Mouse (Mus musculus): ENCODE measurements at regions not wholly inside any gene's neighbourhood (a gene's known extent, or its start where the extent isn't known, plus 50 kb on each side); places are given as distances from the start of the nearest gene placed in this dataset.
"Not testable (repeated sequence)": the region's sequence is repeated elsewhere in the genome, so short reads cannot be mapped to it uniquely, and the experiment has no call there.

DNA sequence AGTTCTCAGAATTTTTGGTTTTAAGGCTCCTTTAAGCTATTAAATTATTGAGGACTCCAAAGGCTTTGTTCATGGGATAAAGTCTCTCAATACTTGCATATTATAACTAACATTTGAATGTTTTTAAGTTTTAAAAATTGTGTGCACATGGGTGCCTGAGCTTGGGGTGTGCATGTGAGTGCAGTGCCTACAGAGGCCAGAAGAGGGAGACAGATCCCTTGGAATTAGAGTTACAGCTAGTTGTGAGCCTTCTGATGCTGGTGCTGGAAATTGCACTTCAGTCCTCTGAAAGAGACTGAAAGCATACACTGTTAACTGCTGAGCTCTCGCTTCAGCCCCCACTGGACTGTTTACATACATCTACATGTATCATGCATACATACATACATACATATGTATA lies 100.0 kb upstream of the Tspan5 start:
- H3K36me3 ChIP-seq (ENCODE audit: control insufficient read depth, insufficient read depth, low read length), result no peaks in the 10 kb centered on the region
- no peak for ATAC-seq (ENCODE audit: insufficient read depth, low FRiP score, low TSS enrichment)
- DNase-seq (ENCODE audit: low spot score), result peak; percentile 28
- H3K9ac ChIP-seq (ENCODE audit: low read length), result no peak overlapping the region
- peaks cover 15% of the 10 kb centered on the region; the same call in 1 of the 2 replicates for H3K4me1 ChIP-seq (ENCODE audit: control insufficient read depth, insufficient read depth, low read length)
- H3K4me3 ChIP-seq (ENCODE audit: low read depth, low read length), result no peak overlapping the region
- no peaks in the 10 kb centered on the region for H3K9me3 ChIP-seq (ENCODE audit: control insufficient read depth, low read length)
- H3K27ac ChIP-seq (ENCODE audit: low read depth, low read length), result no peak overlapping the region
- H3K4me2 ChIP-seq (ENCODE audit: low read depth), result no peak overlapping the region
- 93% methylated on average over 1 of the region's 1 CpGs for WGBS
- no peaks in the 10 kb centered on the region for H3K27me3 ChIP-seq (ENCODE audit: control insufficient read depth, insufficient read depth, low read length)

DNA sequence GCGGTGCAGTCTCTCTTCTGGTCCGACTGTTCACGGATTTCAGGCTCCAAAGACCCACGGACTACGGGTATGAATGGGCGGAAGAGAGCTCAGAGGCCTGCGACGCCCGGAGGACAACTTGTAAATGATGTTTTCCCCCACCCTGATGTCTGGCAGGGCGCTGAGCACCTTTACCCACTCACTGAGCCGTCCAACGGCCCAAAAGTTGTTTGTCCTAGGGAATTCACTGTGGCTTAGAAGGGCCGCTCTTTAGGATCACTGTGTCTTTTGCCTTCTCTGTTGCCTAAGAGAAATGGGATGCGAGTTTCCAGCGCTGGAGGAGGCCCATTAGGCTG lies 98.1 kb upstream of the Tspan5 start:
- Histone ChIP-seq H3K4me2 (ENCODE audit: low read depth) (peak overlapping the region; percentile 49), H3K9ac (ENCODE audit: low read length) (peak overlapping the region; percentile 46), H3K4me3 (ENCODE audit: low read depth, low read length) (peak overlapping the region; percentile 18), H3K4me1 (ENCODE audit: control insufficient read depth, insufficient read depth, low read length) (peaks cover 15% of the 10 kb centered on the region; the same call in 1 of the 2 replicates), H3K27ac (ENCODE audit: low read depth, low read length) (no peak overlapping the region), H3K9me3 (ENCODE audit: control insufficient read depth, low read length) (no peaks in the 10 kb centered on the region), H3K27me3 (ENCODE audit: control insufficient read depth, insufficient read depth, low read length) (no peaks in the 10 kb centered on the region), H3K36me3 (ENCODE audit: control insufficient read depth, insufficient read depth, low read length) (no peaks in the 10 kb centered on the region)
- 17% methylated on average over 15 of the region's 15 CpGs for WGBS
- ATAC-seq (ENCODE audit: insufficient read depth, low FRiP score, low TSS enrichment) (no peak), DNase-seq (ENCODE audit: low spot score) (no peak)

DNA sequence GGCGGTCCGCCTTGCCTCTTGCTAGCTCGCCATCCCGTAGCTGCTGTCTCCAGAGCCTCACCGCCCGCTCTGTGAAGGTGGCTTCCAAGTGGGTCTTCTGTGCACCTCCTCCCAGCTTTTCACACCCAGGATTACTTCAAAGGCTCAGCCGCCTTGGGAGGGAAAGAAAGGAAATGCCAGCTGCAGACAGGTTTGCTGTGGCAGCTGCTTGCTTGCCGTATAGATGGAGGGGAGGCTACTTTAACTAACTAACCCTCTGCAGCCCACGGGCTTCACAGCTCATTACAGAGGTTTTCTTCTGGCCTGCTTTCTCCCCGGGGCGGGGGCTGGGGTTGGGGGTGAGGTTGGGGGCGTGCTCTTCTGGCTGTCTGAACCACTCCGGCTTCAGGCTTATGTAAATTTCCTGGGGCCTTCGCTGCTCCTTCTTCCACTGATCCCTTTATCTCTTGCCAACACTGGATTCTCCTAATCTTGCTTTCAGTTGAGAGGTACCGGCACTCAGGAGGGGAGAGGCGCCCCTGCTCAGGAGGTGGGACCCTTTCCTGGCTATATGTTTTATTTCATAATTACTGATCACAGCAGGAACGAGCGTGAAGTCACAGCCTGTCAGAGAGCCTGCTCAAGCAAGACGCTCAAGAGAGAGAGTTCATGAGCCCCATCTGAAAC lies 97.6 kb upstream of the Tspan5 start:
- peak; percentile 80 for ATAC-seq (ENCODE audit: insufficient read depth, low FRiP score, low TSS enrichment)
- DNase-seq (ENCODE audit: low spot score), result peak; percentile 67
- 3% methylated on average over 19 of the region's 19 CpGs for WGBS

DNA sequence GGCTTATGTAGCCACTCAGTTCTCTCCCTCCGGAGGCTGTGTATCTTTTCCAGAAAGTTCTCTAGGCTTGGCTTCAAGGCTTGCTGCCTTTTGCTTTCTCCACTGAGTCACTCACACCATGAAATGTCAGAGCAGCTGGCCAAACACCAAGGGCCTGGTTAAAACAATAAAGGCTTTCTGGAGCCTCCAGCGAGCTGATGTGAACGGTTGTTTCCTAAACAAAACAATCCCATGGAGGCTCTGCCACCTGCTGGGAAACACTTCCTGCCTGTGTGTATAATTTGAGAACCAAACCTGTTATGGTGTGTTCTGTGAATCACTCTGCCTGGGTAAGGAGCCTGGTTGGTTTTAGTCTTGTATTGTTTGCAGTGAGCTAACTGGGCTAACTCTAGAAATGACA lies 96.7 kb upstream of the Tspan5 start:
- WGBS, result 10% methylated on average over 3 of the region's 3 CpGs
- H3K4me3 ChIP-seq (ENCODE audit: low read depth, low read length), result no peak overlapping the region
- H3K9ac ChIP-seq (ENCODE audit: low read length), result no peak overlapping the region
- peaks cover 15% of the 10 kb centered on the region; the same call in 1 of the 2 replicates for H3K4me1 ChIP-seq (ENCODE audit: control insufficient read depth, insufficient read depth, low read length)
- DNase-seq (ENCODE audit: low spot score), result peak; percentile 50
- ATAC-seq (ENCODE audit: insufficient read depth, low FRiP score, low TSS enrichment), result no peak
- no peaks in the 10 kb centered on the region for H3K9me3 ChIP-seq (ENCODE audit: control insufficient read depth, low read length)
- H3K4me2 ChIP-seq (ENCODE audit: low read depth), result no peak overlapping the region
- H3K36me3 ChIP-seq (ENCODE audit: control insufficient read depth, insufficient read depth, low read length), result no peaks in the 10 kb centered on the region
- H3K27ac ChIP-seq (ENCODE audit: low read depth, low read length), result no peak overlapping the region
- no peaks in the 10 kb centered on the region for H3K27me3 ChIP-seq (ENCODE audit: control insufficient read depth, insufficient read depth, low read length)

More for the DNA sequence above, 97.6 kb upstream of the Tspan5 start:
- Histone ChIP-seq H3K9ac (ENCODE audit: low read length) (peak overlapping the region; percentile 46), H3K27me3 (ENCODE audit: control insufficient read depth, insufficient read depth, low read length) (no peaks in the 10 kb centered on the region), H3K4me1 (ENCODE audit: control insufficient read depth, insufficient read depth, low read length) (peaks cover 15% of the 10 kb centered on the region; the same call in 1 of the 2 replicates), H3K4me2 (ENCODE audit: low read depth) (peak overlapping the region; percentile 49), H3K9me3 (ENCODE audit: control insufficient read depth, low read length) (no peaks in the 10 kb centered on the region), H3K27ac (ENCODE audit: low read depth, low read length) (no peak overlapping the region), H3K4me3 (ENCODE audit: low read depth, low read length) (peak overlapping the region; percentile 18), H3K36me3 (ENCODE audit: control insufficient read depth, insufficient read depth, low read length) (no peaks in the 10 kb centered on the region)

DNA sequence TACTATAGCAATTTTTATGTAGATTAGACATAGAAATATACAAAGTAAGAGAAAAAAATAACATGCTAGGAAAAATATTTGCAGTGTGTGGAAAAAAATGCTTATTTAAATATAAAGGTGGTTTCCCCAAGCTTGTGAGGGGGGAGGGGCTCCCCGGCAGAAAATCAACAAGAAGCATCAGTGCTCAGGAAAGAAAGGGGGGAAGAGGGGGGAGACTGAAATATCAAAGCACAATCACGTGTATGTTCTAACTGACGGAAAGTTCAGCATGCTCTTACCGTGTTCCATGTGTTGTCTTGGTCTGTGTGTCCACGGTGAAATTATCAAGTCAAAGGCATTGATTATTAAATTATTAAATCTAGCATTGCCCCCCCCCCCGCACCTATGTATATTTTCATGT lies 92.3 kb upstream of the Tspan5 start:
- no peak for DNase-seq (ENCODE audit: low spot score)
- 89% methylated on average over 6 of the region's 6 CpGs for WGBS
- no peak for ATAC-seq (ENCODE audit: insufficient read depth, low FRiP score, low TSS enrichment)

DNA sequence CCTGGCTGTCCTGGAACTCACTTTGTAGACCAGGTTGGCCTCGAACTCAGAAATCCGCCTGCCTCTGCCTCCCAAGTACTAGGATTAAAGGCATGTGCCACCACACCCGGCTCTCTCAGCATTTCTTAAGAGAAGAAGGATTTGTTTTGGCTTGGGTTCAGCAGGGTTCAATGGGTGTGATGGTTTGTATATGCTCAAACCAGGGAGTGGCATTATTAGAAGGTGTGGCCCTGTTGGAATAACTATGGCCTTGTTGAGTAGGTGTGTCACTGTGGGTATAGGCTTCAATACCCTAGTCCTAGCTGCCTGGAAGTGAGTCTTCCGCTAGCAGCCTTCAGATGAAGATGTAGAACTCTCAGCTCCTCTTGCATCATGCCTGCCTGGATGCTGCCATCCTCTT lies 91.3 kb upstream of the Tspan5 start:
- H3K9ac ChIP-seq (ENCODE audit: low read length); H3K36me3 ChIP-seq (ENCODE audit: control insufficient read depth, insufficient read depth, low read length); ATAC-seq (ENCODE audit: insufficient read depth, low FRiP score, low TSS enrichment); H3K4me3 ChIP-seq (ENCODE audit: low read depth, low read length); H3K27ac ChIP-seq (ENCODE audit: low read depth, low read length); H3K4me2 ChIP-seq (ENCODE audit: low read depth); DNase-seq (ENCODE audit: low spot score); H3K4me1 ChIP-seq (ENCODE audit: control insufficient read depth, insufficient read depth, low read length); H3K27me3 ChIP-seq (ENCODE audit: control insufficient read depth, insufficient read depth, low read length); H3K9me3 ChIP-seq (ENCODE audit: control insufficient read depth, low read length): not testable (repeated sequence)
- WGBS, result 97% methylated on average over 4 of the region's 4 CpGs

More for the DNA sequence above, 92.3 kb upstream of the Tspan5 start:
- Histone ChIP-seq H3K4me2 (ENCODE audit: low read depth) (no peak overlapping the region), H3K4me1 (ENCODE audit: control insufficient read depth, insufficient read depth, low read length) (0 out of 2 replicates have a peak, but pooled peaks cover 5% of the 10 kb centered on the region), H3K27me3 (ENCODE audit: control insufficient read depth, insufficient read depth, low read length) (no peaks in the 10 kb centered on the region), H3K4me3 (ENCODE audit: low read depth, low read length) (no peak overlapping the region), H3K36me3 (ENCODE audit: control insufficient read depth, insufficient read depth, low read length) (no peaks in the 10 kb centered on the region), H3K9ac (ENCODE audit: low read length) (no peak overlapping the region), H3K27ac (ENCODE audit: low read depth, low read length) (no peak overlapping the region), H3K9me3 (ENCODE audit: control insufficient read depth, low read length) (no peaks in the 10 kb centered on the region)

DNA sequence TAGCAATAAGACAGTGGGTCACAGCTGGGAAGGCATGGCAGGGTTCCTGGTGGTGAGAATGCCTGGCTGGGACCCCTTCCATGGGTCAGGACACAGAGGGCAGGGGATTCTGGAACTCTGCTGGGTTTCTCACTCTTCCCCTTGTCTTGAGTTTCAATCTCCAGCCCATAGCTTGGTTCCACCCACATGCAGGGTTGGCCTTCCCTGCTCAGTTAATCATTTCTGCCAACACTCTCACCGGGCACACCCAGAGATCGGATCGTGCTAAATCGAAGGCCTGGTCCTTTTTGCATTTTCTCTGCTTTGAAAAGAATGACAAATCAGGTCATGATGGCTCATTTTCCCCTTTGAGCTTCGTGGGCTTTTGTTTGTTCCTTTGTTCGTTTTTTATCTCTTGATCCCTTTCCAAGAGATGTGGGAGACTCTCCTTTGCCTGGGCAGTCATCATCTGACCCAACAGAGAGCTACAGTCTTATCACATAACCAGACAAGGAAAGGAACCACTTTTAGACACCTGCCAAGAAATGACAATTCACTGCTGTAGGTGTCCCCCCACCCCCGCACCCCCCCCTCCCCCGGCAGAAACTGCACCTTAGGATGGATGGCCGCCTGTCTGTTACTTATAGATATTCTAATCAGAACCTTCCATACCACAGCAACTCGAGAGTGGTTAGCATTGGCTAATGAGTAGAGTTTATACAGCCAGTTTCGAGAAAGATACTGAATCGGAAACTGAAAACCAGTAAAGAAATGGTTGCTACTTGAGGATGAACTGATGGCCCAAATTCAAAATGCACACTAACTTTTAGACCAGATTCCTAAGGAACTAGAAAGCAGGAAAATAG lies 90.4 kb upstream of the Tspan5 start:
- Histone ChIP-seq H3K4me2 (ENCODE audit: low read depth) (no peak overlapping the region), H3K27ac (ENCODE audit: low read depth, low read length) (no peak overlapping the region), H3K27me3 (ENCODE audit: control insufficient read depth, insufficient read depth, low read length) (no peaks in the 10 kb centered on the region), H3K4me1 (ENCODE audit: control insufficient read depth, insufficient read depth, low read length) (no peaks in the 10 kb centered on the region), H3K36me3 (ENCODE audit: control insufficient read depth, insufficient read depth, low read length) (no peaks in the 10 kb centered on the region), H3K9ac (ENCODE audit: low read length) (no peak overlapping the region), H3K9me3 (ENCODE audit: control insufficient read depth, low read length) (no peaks in the 10 kb centered on the region), H3K4me3 (ENCODE audit: low read depth, low read length) (no peak overlapping the region)
- WGBS, result 87% methylated on average over 12 of the region's 12 CpGs
- ATAC-seq (ENCODE audit: insufficient read depth, low FRiP score, low TSS enrichment), result no peak
- no peak for DNase-seq (ENCODE audit: low spot score)

DNA sequence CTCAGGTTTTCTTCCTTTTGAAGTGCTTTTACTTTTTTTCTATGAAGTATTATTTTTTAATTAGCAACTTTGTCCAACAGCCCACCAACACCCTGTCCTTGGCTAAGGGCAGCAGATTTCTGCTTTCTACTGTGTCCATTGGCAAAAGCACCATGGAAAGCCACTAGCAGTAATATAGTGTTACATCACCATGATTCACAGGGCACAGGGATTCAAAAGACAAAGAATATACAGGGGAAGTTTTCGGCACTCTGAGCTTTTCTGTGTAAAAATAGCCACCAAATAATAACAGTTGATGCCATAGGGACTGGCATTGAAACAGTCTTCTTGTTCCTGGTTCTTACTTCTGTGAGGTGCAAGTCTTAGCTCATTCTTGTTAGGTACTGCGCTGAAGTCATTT lies 89.8 kb upstream of the Tspan5 start:
- no peaks in the 10 kb centered on the region for H3K36me3 ChIP-seq (ENCODE audit: control insufficient read depth, insufficient read depth, low read length)
- ATAC-seq (ENCODE audit: insufficient read depth, low FRiP score, low TSS enrichment) (no peak), DNase-seq (ENCODE audit: low spot score) (no peak)
- H3K27me3 ChIP-seq (ENCODE audit: control insufficient read depth, insufficient read depth, low read length), result no peaks in the 10 kb centered on the region
- no peak overlapping the region for H3K4me2 ChIP-seq (ENCODE audit: low read depth)
- H3K27ac ChIP-seq (ENCODE audit: low read depth, low read length), result no peak overlapping the region
- H3K4me1 ChIP-seq (ENCODE audit: control insufficient read depth, insufficient read depth, low read length), result no peaks in the 10 kb centered on the region
- H3K9ac ChIP-seq (ENCODE audit: low read length), result no peak overlapping the region
- WGBS, result 90% methylated on average over 2 of the region's 2 CpGs
- no peaks in the 10 kb centered on the region for H3K9me3 ChIP-seq (ENCODE audit: control insufficient read depth, low read length)
- no peak overlapping the region for H3K4me3 ChIP-seq (ENCODE audit: low read depth, low read length)

DNA sequence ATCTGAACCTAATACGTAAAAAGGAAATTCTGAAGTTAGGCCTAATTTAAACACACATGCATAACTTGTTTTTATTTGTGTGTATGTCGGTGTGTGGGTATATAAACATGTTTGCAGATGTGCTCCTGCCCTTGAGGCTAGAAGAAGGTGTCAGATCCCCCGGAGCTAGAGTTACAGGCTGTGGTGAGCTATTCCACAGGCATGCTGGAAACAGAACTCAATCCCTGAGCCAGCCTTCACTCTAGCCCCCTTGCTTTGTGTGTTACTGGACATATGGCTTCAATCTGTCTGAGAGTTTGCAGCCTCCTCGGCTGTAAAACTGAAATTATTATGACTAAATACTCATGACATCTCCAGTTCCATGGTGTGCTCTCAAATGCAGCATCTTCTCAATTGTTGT lies 89.3 kb upstream of the Tspan5 start:
- no peak for ATAC-seq (ENCODE audit: insufficient read depth, low FRiP score, low TSS enrichment)
- no peak overlapping the region for H3K9ac ChIP-seq (ENCODE audit: low read length)

More for the DNA sequence above, 89.3 kb upstream of the Tspan5 start:
- no peaks in the 10 kb centered on the region for H3K27me3 ChIP-seq (ENCODE audit: control insufficient read depth, insufficient read depth, low read length)
- WGBS, result 73% methylated on average over 4 of the region's 4 CpGs
- no peaks in the 10 kb centered on the region for H3K9me3 ChIP-seq (ENCODE audit: control insufficient read depth, low read length)
- no peak overlapping the region for H3K4me2 ChIP-seq (ENCODE audit: low read depth)
- DNase-seq (ENCODE audit: low spot score), result no peak
- H3K4me1 ChIP-seq (ENCODE audit: control insufficient read depth, insufficient read depth, low read length), result no peaks in the 10 kb centered on the region
- no peaks in the 10 kb centered on the region for H3K36me3 ChIP-seq (ENCODE audit: control insufficient read depth, insufficient read depth, low read length)
- no peak overlapping the region for H3K27ac ChIP-seq (ENCODE audit: low read depth, low read length)
- H3K4me3 ChIP-seq (ENCODE audit: low read depth, low read length), result no peak overlapping the region
